Mouse (Mus musculus): ENCODE results near the gene Tomm70a. TPM values are rescaled to one million over a fixed set of nuclear protein-coding genes. Genes with fewer than 3 reads are reported as not detected.
A peak's percentile ranks its signal among the peaks of the same experiment; 100 is the strongest.
"Not testable (repeated sequence)": the region's sequence is repeated elsewhere in the genome, so short reads cannot be mapped to it uniquely, and the experiment has no call there.

Tomm70a gene
- total RNA-seq, 2 experiments from 2014 or later, result 44.9 to 45.3 TPM

- intact Hi-C loops (cut with DNase I), result no loop called here
- DNase-seq (ENCODE audit: low spot score), result no peak
These were observed 12.1 kb downstream of the Tomm70a start for GRCm38 (mm10) chr16:57133611-57134010.

GRCm38 (mm10) chr16:57144741-57145140 is 23.2 kb downstream of the Tomm70a start:
- intact Hi-C loops (cut with DNase I), result no loop called here
- no peak for DNase-seq (ENCODE audit: low spot score)

- intact Hi-C loops (cut with DNase I), result no loop called here
- DNase-seq (ENCODE audit: low spot score), result no peak
These were observed 29.9 kb downstream of the Tomm70a start for GRCm38 (mm10) chr16:57151437-57151836.

- DNase-seq (ENCODE audit: low spot score), result no peak
- intact Hi-C loops (cut with DNase I), result no loop called here
These were observed 34.4 kb downstream of the Tomm70a start for GRCm38 (mm10) chr16:57155899-57156298.

GRCm38 (mm10) chr16:57157076-57157475 is 35.6 kb downstream of the Tomm70a start:
- intact Hi-C loops (cut with DNase I), result no loop called here
- DNase-seq (ENCODE audit: low spot score), result no peak

- no peak for DNase-seq (ENCODE audit: low spot score)
- intact Hi-C loops (cut with DNase I), result no loop called here
These were observed 36.2 kb downstream of the Tomm70a start for GRCm38 (mm10) chr16:57157728-57158127.

- DNase-seq (ENCODE audit: low spot score), result no peak
- intact Hi-C loops (cut with DNase I), result no loop called here
These were observed 38.3 kb downstream of the Tomm70a start for GRCm38 (mm10) chr16:57159835-57160234.

- DNase-seq (ENCODE audit: low spot score), result no peak
- intact Hi-C loops (cut with DNase I), result no loop called here
These were observed 41.3 kb downstream of the Tomm70a start for GRCm38 (mm10) chr16:57162841-57163240.

- DNase-seq (ENCODE audit: low spot score), result no peak
- intact Hi-C loops (cut with DNase I), result loop anchor here (2.0 kb wide), 1 partner anchor 41 kb away; no protein-coding TSS in a partner anchor
These were observed 42.2 kb downstream of the Tomm70a start for GRCm38 (mm10) chr16:57163694-57164093.

- intact Hi-C loops (cut with DNase I), result loop anchor here (2.0 kb wide), 1 partner anchor 42 kb away; no protein-coding TSS in a partner anchor
- DNase-seq (ENCODE audit: low spot score), result no peak
These were observed 43.7 kb downstream of the Tomm70a start for GRCm38 (mm10) chr16:57165157-57165556.

- DNase-seq (ENCODE audit: low spot score), result no peak
- intact Hi-C loops (cut with DNase I), result no loop called here
These were observed 44.6 kb downstream of the Tomm70a start for GRCm38 (mm10) chr16:57166086-57166485.

- intact Hi-C loops (cut with DNase I), result no loop called here
- DNase-seq (ENCODE audit: low spot score), result peak; percentile 87
These were observed 45.4 kb downstream of the Tomm70a start, which contains the start of gene Nit2 for GRCm38 (mm10) chr16:57166611-57167513. Gene Nit2 (minus strand): TSS chr16:57167341.

GRCm38 (mm10) chr16:57167514-57167912 is 46.0 kb downstream of the Tomm70a start:
- intact Hi-C loops (cut with DNase I), result no loop called here
- DNase-seq (ENCODE audit: low spot score), result no peak

GRCm38 (mm10) chr16:57168236-57168635 is 46.7 kb downstream of the Tomm70a start:
- intact Hi-C loops (cut with DNase I), result no loop called here
- no peak for DNase-seq (ENCODE audit: low spot score)

- intact Hi-C loops (cut with DNase I), result no loop called here
These were observed 49.7 kb downstream of the Tomm70a start for GRCm38 (mm10) chr16:57171161-57171560.

GRCm38 (mm10) chr16:57171570-57171969 is 50.1 kb downstream of the Tomm70a start:
- intact Hi-C loops (cut with DNase I), result no loop called here
- DNase-seq (ENCODE audit: low spot score), result no peak

More at GRCm38 (mm10) chr16:57171161-57171560, 49.7 kb downstream of the Tomm70a start:
- DNase-seq (ENCODE audit: low spot score), result no peak

GRCm38 (mm10) chr16:57174480-57174879 is 53.0 kb downstream of the Tomm70a start:
- DNase-seq (ENCODE audit: low spot score); intact Hi-C loops (cut with DNase I): not testable (repeated sequence)

GRCm38 (mm10) chr16:57175751-57176150 is 54.2 kb downstream of the Tomm70a start:
- no peak for DNase-seq (ENCODE audit: low spot score)
- intact Hi-C loops (cut with DNase I), result loop anchor here (5.0 kb wide), 1 partner anchor 403 kb away; no protein-coding TSS in a partner anchor

- no peak for DNase-seq (ENCODE audit: low spot score)
- intact Hi-C loops (cut with DNase I), result loop anchor here (5.0 kb wide), 1 partner anchor 404 kb away; no protein-coding TSS in a partner anchor
These were observed 54.8 kb downstream of the Tomm70a start for GRCm38 (mm10) chr16:57176276-57176675.

GRCm38 (mm10) chr16:57177254-57177653 is 55.8 kb downstream of the Tomm70a start:
- intact Hi-C loops (cut with DNase I), result loop anchor here (5.0 kb wide), 1 partner anchor 405 kb away; no protein-coding TSS in a partner anchor
- no peak for DNase-seq (ENCODE audit: low spot score)

GRCm38 (mm10) chr16:57177664-57178063 is 56.2 kb downstream of the Tomm70a start:
- intact Hi-C loops (cut with DNase I), result loop anchor here (5.0 kb wide), 1 partner anchor 405 kb away; no protein-coding TSS in a partner anchor

More at GRCm38 (mm10) chr16:57177664-57178063, 56.2 kb downstream of the Tomm70a start:
- DNase-seq (ENCODE audit: low spot score), result no peak

All from heart, postnatal 25 days (tissue).